Mouse (Mus musculus) layer of hippocampus, adult 18-20 months (tissue): Measurements from ENCODE around the gene Oxct2a. TPM values are rescaled to one million over a fixed set of nuclear protein-coding genes. Genes with fewer than 3 reads are reported as not detected.
"Not testable (repeated sequence)": the region's sequence is repeated elsewhere in the genome, so short reads cannot be mapped to it uniquely, and the experiment has no call there.

Experiments
- DNase-seq, 2 experiments: peaks; one replicate each; pipeline ENCODE4 v3.0.0; 2022; ENCODE audit warnings: low spot score in 2 of 2
- long read RNA-seq: library from polyadenylated mRNA; stranded (forward); transcript quantifications from one replicate; pipeline ENCODE4 v2.0.0, GENCODE M21; 2021
- total RNA-seq, 2 experiments: library from RNA; stranded (reverse); gene quantifications; 2 replicates each; pipeline ENCODE4 v1.2.3; 2021

The Oxct2a gene
- total RNA-seq, result not detected
- long read RNA-seq, result 0 reads

DNA sequence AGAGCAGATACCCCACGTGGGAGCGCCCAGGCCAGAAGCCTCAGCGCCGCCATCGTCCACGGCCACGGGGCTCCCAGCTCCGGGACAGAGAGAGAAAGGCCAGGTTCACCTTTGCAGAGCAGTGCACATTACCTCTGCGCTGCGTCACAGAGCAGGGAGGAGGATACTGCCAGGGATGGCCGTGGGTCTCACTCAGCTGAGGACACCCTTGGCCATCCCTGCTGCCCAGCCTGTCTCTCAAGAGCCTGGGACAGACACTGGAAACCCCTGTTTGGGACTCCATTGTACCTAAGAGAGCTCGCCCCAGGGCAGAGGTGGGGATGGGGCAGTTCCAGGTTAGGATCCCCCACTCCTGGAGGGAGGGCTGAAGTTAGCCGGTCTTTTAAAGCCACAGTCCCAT is at the start of gene Oxct2a:
TSS of gene Oxct2a (minus strand) at position 101 of the 400 bp plus-strand sequence.
- no peak for DNase-seq

DNA sequence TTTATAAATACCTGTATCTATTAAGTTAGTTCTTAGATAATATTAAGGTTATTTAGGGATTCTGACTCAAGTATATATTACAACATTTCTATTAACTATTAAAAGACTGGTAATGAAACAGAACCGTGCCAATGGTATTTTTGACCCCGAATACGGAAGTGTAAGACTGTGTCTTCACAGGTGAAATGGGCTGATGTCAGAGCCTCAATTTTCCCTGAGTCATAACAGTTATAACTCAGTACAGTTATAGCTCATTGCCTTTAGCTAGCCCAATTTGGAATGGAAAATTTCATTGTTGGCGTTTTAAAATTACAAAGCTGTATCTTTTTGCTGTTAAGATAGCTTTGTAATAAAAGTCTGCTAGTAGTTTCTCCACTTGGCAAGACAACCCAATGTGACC is 40.1 kb upstream of the Oxct2a start:
- DNase-seq, result no peak

DNA sequence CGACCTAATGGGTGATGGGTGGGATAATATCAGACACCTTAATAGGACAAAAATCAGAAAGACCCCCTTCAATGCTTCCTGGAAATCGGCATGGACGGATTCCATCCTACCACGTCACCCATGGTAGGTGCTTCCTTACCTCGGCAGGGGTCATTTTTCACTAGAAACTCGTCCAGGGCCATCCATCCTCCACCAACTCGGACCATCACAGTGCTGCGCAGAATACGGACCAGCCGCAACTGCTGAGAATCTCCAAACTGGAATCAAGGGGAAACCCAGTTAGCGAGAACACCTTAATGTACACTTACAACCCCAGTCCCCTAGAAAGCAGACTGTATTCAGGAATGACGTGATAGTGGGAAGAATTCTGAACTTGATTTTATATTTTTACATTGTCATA is 37.3 kb upstream of the Oxct2a start:
- no peak for DNase-seq

GRCm38 (mm10) chr4:123358613-123359012 is 35.2 kb upstream of the Oxct2a start:
- no peak for DNase-seq

DNA sequence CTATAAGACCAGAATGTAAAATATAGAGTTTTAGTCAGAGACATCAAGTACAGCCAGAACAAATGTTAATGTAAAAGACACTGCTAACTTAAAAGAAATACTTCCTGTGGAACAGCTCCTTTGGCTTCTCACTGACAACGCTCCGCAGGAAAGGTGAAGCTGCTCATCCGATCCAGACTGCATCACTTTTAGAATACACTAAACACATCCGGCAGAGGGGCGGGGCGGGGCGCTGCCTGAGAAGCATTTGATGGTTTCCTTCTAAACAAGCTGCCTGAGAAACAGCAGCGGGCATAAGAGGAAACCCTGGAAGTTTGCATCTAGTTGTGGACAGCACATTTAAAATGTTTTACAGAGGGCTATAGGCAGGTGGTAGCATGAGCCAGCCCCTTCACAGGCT is 32.5 kb upstream of the Oxct2a start:
- no peak for DNase-seq

DNA sequence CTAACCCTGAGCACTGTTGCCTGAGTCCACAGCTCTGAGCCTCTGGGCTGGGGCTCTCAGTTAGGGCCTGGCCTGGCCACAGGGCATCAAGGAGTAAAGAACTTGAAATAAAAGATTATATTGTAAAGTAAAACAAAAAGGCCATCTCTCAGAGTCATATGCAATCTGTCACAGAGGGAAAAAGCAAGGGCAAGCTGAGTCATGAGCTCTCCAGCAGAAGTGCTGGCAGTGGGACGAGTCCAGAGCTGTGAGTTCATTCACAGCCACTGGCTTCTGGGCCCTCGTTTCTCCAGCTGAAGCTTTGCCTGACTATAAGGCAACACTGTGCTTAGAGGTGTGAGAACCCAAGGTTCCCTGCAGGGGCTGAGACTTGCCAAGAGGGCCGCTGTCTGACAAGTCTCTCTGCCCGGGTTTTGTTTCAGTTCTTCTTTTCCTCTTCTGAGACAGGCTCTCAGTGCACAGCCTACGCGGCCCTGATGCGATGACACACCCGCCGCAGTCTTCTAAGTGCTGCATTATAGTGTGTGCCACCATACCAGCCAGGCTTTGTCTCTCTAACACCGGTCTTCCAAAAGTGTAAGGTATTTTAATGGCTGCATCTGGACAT is 29.9 kb upstream of the Oxct2a start:
- DNase-seq, result no peak

DNA sequence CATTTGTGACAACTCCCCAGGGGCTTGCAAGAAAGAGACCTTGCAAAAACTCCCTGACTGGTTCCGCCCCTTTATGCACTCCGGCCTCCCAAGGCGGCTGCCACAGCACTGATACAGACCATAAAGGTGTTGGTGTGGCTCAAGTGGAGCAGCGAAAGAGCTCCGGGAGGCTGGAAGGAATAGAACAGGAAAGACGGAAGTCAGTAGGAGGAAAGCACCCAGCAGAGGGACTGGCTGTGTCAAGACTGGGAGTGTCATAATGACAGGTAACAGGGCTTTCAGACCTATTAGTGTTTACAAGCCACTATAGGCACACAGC is 20.0 kb upstream of the Oxct2a start:
- no peak for DNase-seq

GRCm38 (mm10) chr4:123342642-123343470 is 19.4 kb upstream of the Oxct2a start, which contains the start of gene Bmp8a:
Gene Bmp8a (minus strand): TSS chr4:123343252.
- DNase-seq, result no peak

DNA sequence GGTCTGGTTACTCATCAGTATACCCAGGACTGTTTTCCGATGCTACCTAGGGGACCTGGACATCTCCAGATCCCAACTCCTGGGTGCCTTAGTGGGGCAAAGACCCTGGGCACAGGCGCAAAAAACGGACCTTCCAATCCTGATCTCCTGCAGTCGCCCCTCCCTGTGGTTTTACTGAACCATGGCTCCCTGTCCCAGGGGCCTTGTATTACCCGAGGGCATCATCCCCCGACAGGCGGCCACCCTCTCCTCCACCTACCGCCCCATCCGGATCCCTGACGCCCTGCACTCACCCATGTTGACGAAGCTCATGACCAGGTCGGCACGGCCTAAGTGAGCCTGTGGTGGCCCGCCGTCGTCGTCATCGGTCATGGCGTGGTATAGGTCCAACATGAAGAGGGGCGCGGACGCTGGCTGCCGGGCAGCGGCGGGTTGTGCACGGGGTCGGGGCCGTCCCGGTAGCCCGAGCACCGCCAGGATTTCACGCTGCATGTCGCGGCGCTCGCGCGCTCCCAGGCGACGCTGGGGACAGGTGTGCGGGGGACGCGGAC is 18.7 kb upstream of the Oxct2a start:
- no peak for DNase-seq

DNA sequence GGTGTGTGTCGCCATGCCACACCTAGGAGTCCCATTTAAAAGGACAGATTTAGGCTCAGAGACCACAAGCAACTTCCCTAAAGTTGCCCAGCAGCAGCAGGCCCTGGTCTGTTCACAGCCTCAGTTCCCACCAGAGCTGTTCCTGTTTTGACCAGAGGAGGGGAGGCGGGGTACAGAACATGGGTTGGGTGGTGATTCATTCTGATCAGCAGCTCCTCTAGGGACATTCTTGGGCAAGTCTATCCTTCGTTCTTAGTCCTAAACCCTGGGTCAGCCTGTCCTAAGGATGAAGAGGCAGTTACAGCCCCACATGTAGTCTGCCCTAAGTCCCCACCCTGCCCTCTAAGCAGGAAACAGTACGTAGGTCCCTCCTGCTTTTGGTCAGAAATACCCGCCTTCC is 16.8 kb upstream of the Oxct2a start:
- DNase-seq, result no peak

GRCm38 (mm10) chr4:123337693-123338092 is 14.3 kb upstream of the Oxct2a start:
- DNase-seq, result no peak

- no peak for DNase-seq
These were observed 12.6 kb upstream of the Oxct2a start for GRCm38 (mm10) chr4:123335796-123336585.

GRCm38 (mm10) chr4:123335244-123335643 is 11.8 kb upstream of the Oxct2a start:
- not testable (repeated sequence) for DNase-seq

DNA sequence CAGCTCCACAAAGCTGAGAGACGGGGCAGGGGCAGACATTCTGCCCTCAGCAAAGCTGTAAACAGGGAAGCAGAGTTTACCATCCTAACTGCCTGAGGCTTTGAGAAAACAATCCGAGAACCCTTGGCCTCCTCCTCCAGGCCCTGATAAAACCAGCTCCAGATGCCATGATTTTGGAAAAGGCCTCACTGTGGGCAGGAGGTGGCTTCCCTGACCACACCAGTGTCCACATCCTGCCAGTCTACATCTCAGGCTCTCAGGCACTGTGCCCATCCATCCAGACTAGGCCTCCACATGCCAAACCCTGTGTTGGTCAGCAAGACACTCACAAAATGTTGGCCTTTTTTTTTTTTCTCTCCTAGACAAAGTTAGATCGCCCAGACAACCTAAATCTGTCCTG is 10.7 kb upstream of the Oxct2a start:
- no peak for DNase-seq

DNA sequence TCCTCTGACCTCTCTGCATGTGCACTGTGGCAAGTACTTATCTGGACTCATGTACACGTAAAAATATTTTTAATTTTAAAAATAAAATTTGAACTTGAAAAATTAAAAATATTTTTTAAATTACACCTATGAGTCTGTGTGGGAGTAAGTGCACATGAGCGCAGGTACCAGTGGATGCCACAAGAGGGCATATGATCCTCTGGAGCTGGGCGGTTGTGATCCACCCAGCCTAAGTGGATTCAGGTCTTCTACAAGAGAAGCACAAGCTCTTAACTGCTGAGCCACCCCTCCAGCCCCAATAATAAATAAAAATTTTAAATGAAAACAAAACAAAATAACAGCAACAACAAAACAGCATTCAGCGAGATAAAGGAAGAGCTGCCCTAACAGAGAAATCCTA is 9.7 kb upstream of the Oxct2a start:
- no peak for DNase-seq

DNA sequence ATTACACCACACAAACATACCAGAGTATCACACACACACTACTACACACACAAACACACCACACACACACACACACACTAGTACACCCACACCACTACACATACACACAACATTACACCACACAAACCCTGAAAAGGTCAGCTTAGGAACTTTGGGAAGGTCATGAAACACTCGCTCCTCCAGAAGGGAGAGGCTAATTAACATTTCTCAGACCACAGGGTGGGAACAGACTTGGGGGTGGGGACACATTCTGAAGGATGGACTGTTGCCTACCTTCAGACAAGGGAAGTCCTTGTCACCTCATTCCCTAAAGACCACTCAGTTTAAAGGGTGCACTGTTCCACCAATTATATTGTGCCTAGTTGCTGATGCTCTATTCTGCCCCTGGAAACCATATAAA is 8.5 kb upstream of the Oxct2a start:
- not testable (repeated sequence) for DNase-seq

DNA sequence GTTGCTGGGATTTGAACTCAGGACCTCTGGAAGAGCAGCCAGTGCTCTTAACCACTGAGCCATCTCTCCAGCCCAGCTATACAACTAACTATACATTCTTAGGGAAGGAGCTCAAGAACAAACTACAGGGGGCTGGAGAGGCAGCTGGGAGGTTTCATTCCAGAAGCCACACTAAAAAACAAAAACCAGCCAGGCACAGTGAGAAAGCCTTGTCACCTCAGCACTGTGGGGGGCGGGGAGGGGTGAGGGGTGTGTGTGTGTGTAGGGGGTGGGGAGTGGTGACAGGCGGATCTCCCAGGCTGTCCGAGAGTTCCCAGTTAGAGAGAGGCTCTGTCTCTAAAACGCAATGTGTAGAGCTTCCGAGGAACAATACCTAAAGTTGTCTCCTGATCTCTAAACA is 7.9 kb upstream of the Oxct2a start:
- DNase-seq, result no peak

- no peak for DNase-seq
These were observed 5.5 kb upstream of the Oxct2a start for GRCm38 (mm10) chr4:123328946-123329345.

DNA sequence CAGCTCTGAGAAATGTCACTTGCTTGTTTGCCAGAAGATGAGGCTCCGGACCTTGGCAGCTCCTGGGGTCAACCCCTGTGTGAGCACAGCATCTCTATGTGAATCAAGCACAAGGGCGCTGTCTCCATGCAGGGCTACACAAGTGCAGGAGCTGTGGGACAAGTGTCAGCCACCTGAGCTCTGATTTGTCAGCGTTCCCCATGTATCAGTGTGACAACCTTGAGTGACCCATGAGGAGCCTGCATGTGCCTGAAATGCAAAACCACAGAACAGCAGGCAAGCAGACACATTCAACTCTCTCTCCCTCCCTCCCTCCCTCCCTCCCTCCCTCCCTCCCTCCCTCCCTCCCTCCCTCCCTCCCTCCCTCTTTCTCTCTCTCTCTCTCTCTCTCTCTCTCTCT is 4.2 kb upstream of the Oxct2a start:
- DNase-seq, result no peak

DNA sequence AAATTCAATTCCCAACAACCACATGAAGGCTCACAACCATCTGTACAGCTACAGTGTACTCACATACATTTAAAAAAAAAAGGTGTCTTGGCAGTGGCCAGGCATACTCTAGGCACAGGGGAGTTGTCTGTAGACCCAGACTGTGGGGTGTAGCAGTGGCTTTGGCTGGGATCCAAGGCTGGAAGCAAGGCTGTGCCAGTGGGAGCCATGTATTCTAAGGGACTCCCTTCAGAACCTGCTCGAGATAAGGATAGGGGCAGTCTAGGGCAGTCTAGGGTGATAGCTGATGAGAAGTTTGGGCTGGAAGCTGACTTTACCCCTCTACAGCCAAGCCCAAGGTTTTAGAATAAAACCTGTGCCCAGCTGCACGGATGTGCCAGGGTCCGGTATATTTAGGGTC is 2.7 kb upstream of the Oxct2a start:
- no peak for DNase-seq

DNA sequence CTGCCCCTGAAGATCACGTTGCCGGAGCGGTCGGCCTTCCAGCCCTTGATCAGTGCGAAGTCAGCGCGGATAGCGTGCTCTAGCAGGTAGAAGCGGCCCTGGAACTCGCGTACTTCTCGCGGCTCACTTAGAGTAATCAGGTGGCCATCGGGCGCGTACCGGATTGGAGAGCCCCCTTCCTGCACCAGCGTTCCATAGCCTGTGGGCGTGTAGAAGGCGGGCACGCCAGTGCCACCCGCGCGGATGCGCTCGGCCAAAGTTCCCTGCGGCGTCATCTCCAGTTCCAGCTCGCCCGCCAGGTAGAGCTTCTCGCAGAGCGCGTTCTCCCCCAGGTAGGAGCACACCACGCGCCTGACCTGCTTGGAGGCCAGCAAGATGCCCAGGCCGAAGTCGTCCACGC is 524 bp downstream of the Oxct2a start:
- DNase-seq, result not testable (repeated sequence)

DNA sequence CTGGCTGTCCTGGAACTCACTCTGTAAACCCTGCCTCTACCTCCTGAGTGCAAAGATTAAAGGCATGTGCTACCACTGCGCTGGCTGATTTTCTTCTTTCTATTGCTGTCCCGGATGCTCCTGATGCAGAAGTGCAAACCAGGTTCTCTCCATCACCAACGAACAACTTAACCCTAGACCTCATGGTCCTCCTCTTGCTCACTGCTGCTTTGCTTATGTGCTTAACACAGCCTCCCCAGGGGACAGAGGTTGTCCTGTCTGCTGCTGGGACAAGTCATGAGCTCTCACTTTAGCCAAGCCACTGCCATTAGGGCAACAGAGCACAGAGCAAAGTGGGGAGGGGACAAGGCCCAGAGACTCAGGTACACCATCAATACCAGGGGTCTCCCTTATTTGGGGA is 8.9 kb downstream of the Oxct2a start:
- no peak for DNase-seq
